Mouse (Mus musculus): Measurements from ENCODE around the gene 2700097O09Rik. TPM values are rescaled to one million over a fixed set of nuclear protein-coding genes. Genes with fewer than 3 reads are reported as not detected.

The 2700097O09Rik gene
- polyA plus RNA-seq, 1 experiment from 2014 or later = 34.5 TPM

- Histone ChIP-seq H3K9me3 (ENCODE audit: control insufficient read depth, low read length) (no peaks in the 10 kb centered on the region), H3K4me3 (ENCODE audit: low read length) (no peak overlapping the region), H3K27ac (ENCODE audit: low read length) (no peak overlapping the region), H3K4me2 (ENCODE audit: low read depth, low read length) (no peak overlapping the region), H3K4me1 (replicated peaks; ENCODE audit: control insufficient read depth, insufficient read depth, low read length) (no peaks in the 10 kb centered on the region), H3K9ac (ENCODE audit: low read length) (no peak overlapping the region), H3K36me3 (ENCODE audit: control insufficient read depth, insufficient read depth, low read length) (no peaks in the 10 kb centered on the region), H3K27me3 (ENCODE audit: control insufficient read depth, insufficient read depth, low read depth, low read length) (no peaks in the 10 kb centered on the region)
- 41% methylated on average over 4 of the region's 4 CpGs for WGBS
- ATAC-seq (ENCODE audit: low read depth) = no peak
Measured at GRCm38 (mm10) chr12:55072495-55072894, 7.4 kb downstream of the 2700097O09Rik start.

DNA sequence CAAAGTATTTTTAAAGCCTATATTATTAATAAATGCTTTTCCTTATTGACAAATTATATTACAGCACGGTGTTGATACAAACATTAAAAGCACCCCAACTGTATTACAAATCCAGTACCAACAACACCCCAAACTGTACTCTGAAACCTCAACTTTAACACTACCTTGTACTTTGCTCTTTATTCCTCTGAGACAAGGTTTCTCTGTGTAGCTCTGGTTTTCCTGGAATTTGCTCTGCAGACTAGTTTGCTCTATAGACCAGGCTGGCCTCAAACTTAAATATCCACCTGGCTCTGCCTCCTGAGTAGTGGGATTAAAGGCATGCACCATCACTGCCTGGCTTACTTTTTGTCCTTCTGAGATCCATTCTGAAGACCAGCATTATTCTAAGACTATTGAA, 17.8 kb downstream of the 2700097O09Rik start:
- 88% methylated on average over 1 of the region's 1 CpGs for WGBS
- Histone ChIP-seq H3K27ac (ENCODE audit: low read length) (no peak overlapping the region), H3K4me1 (replicated peaks; ENCODE audit: control insufficient read depth, insufficient read depth, low read length) (peaks cover 17% of the 10 kb centered on the region), H3K27me3 (ENCODE audit: control insufficient read depth, insufficient read depth, low read depth, low read length) (no peaks in the 10 kb centered on the region), H3K36me3 (ENCODE audit: control insufficient read depth, insufficient read depth, low read length) (no peaks in the 10 kb centered on the region), H3K4me3 (ENCODE audit: low read length) (no peak overlapping the region), H3K9me3 (ENCODE audit: control insufficient read depth, low read length) (no peaks in the 10 kb centered on the region), H3K4me2 (ENCODE audit: low read depth, low read length) (no peak overlapping the region), H3K9ac (ENCODE audit: low read length) (no peak overlapping the region)
- ATAC-seq (ENCODE audit: low read depth) = no peak

DNA sequence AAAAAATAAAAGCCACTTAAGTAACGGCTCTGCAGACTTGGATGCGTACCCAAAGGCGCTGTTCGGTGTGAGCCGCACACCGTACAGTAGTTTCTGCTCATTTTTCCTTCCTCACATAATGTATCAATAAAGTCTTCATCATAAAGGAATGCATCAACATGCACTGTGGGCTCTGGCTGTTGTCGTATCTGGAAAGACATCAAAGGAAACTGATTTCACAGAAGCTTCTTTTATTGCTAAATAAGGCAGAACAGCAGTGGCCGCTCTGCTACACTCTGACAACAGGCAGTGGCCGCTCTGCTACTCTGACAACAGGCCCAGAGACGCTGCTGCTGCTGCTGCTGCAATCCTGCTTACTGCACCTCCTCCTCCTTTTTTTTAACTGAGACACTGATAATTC, 18.9 kb downstream of the 2700097O09Rik start:
- ATAC-seq (ENCODE audit: low read depth) = peak; percentile 82
- H3K4me3 ChIP-seq (ENCODE audit: low read length) = no peak overlapping the region

DNA sequence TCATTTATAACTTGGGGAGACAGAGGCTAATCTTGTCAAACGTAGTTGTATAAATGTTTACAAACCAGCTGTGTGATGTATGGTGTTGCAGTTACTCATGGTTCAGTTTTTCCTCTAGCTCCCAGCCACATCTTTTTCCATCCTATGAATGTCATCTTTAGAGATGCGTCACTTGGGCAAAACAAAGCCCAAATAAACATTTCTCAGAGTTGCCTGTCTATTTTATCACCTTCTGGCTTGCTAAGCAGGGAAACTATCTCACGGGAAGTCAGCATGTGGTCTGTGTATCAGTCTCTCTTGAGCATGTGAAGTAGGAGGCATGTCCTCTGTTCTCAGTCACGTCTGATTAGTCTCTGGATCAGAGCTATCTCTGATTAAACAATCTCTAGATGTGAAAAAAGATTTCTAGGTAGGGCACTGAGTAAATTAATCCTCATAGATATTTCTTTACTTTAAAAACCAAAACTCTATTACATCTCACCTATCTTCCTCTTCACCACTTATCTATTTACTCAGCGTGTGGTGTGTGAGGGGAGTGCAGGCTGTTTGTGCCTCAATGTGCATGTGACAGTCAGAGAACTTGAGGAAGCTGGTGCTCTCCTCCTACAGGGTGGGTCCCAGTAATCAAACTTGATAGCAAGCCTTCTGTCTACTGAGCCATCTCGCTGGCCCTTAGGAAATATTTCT, 19.6 kb downstream of the 2700097O09Rik start:
- no peak overlapping the region for H3K4me2 ChIP-seq (ENCODE audit: low read depth, low read length)

More for the DNA sequence above, 18.9 kb downstream of the 2700097O09Rik start:
- Histone ChIP-seq H3K9me3 (ENCODE audit: control insufficient read depth, low read length) (no peaks in the 10 kb centered on the region), H3K4me1 (replicated peaks; ENCODE audit: control insufficient read depth, insufficient read depth, low read length) (peaks cover 17% of the 10 kb centered on the region), H3K27ac (ENCODE audit: low read length) (peak overlapping the region; percentile 81), H3K9ac (ENCODE audit: low read length) (no peak overlapping the region), H3K4me2 (ENCODE audit: low read depth, low read length) (no peak overlapping the region), H3K36me3 (ENCODE audit: control insufficient read depth, insufficient read depth, low read length) (no peaks in the 10 kb centered on the region), H3K27me3 (ENCODE audit: control insufficient read depth, insufficient read depth, low read depth, low read length) (no peaks in the 10 kb centered on the region)
- WGBS = 52% methylated on average over 10 of the region's 10 CpGs

GRCm38 (mm10) chr12:55059812-55060211, 20.1 kb downstream of the 2700097O09Rik start:
- Histone ChIP-seq H3K27ac (ENCODE audit: low read length) (peak overlapping the region; percentile 65), H3K4me3 (ENCODE audit: low read length) (no peak overlapping the region)

More for the DNA sequence above, 19.6 kb downstream of the 2700097O09Rik start:
- Histone ChIP-seq H3K9me3 (ENCODE audit: control insufficient read depth, low read length) (no peaks in the 10 kb centered on the region), H3K27ac (ENCODE audit: low read length) (peak overlapping the region; percentile 81), H3K4me3 (ENCODE audit: low read length) (no peak overlapping the region), H3K27me3 (ENCODE audit: control insufficient read depth, insufficient read depth, low read depth, low read length) (no peaks in the 10 kb centered on the region), H3K9ac (ENCODE audit: low read length) (no peak overlapping the region), H3K4me1 (replicated peaks; ENCODE audit: control insufficient read depth, insufficient read depth, low read length) (peaks cover 17% of the 10 kb centered on the region), H3K36me3 (ENCODE audit: control insufficient read depth, insufficient read depth, low read length) (no peaks in the 10 kb centered on the region)
- WGBS = 49% methylated on average over 6 of the region's 6 CpGs
- peak; percentile 20; the same call in 1 of the 2 replicates for ATAC-seq (ENCODE audit: low read depth)

DNA sequence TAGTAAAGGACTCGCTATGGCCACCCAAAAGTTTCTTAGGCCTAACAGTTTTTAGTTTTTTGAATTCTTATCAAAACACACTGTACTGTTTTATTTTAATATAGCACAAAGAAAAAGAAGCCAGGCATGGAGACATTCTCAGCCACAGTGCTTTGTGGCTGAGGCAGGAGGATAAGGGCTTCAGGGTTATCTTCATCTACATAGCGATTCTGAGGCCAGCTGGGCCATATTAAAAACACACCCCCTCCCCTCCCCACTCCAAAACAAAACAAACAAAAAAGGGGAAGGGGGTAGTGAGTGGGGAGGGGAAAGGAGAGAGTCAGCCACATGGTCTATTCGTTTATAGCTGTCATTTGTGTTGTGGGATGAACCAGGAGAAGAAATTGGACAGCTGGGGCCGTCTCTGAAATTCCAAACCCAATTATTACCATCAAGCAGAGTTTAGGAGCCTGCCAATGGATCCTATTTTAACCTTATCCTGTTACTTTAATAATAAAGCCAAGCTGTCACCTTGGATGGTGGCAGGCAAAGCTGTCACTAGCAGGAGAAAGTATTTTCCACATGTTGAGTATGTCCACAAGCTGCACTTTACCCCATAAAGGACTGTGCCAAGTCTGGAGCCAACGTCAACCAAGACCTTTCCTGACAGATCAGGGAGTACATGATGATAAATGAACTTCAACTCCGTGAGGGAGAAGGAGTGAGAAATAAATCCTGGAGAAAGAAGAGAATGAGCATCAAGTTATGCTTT, 20.9 kb downstream of the 2700097O09Rik start:
- peak; percentile 77 for ATAC-seq (ENCODE audit: low read depth)
- H3K4me2 ChIP-seq (ENCODE audit: low read depth, low read length) = no peak overlapping the region
- H3K27ac ChIP-seq (ENCODE audit: low read length) = peak overlapping the region; percentile 65
- H3K4me1 ChIP-seq (replicated peaks; ENCODE audit: control insufficient read depth, insufficient read depth, low read length) = peaks cover 20% of the 10 kb centered on the region
- no peak overlapping the region for H3K9ac ChIP-seq (ENCODE audit: low read length)
- no peaks in the 10 kb centered on the region for H3K9me3 ChIP-seq (ENCODE audit: control insufficient read depth, low read length)
- 45% methylated on average over 6 of the region's 6 CpGs for WGBS
- no peaks in the 10 kb centered on the region for H3K27me3 ChIP-seq (ENCODE audit: control insufficient read depth, insufficient read depth, low read depth, low read length)
- no peak overlapping the region for H3K4me3 ChIP-seq (ENCODE audit: low read length)
- H3K36me3 ChIP-seq (ENCODE audit: control insufficient read depth, insufficient read depth, low read length) = no peaks in the 10 kb centered on the region

More at GRCm38 (mm10) chr12:55059812-55060211, 20.1 kb downstream of the 2700097O09Rik start:
- Histone ChIP-seq H3K9ac (ENCODE audit: low read length) (no peak overlapping the region), H3K4me1 (replicated peaks; ENCODE audit: control insufficient read depth, insufficient read depth, low read length) (peaks cover 20% of the 10 kb centered on the region), H3K9me3 (ENCODE audit: control insufficient read depth, low read length) (no peaks in the 10 kb centered on the region), H3K36me3 (ENCODE audit: control insufficient read depth, insufficient read depth, low read length) (no peaks in the 10 kb centered on the region), H3K4me2 (ENCODE audit: low read depth, low read length) (no peak overlapping the region), H3K27me3 (ENCODE audit: control insufficient read depth, insufficient read depth, low read depth, low read length) (no peaks in the 10 kb centered on the region)
- 27% methylated on average over 3 of the region's 3 CpGs for WGBS
- 0 out of 2 replicates have a peak, but pooled peaks have one; percentile 8 for ATAC-seq (ENCODE audit: low read depth)

GRCm38 (mm10) chr12:55056703-55057102, 23.2 kb downstream of the 2700097O09Rik start:
- Histone ChIP-seq H3K4me2 (ENCODE audit: low read depth, low read length) (no peak overlapping the region), H3K9me3 (ENCODE audit: control insufficient read depth, low read length) (no peaks in the 10 kb centered on the region), H3K27ac (ENCODE audit: low read length) (no peak overlapping the region), H3K4me1 (replicated peaks; ENCODE audit: control insufficient read depth, insufficient read depth, low read length) (peaks cover 14% of the 10 kb centered on the region), H3K27me3 (ENCODE audit: control insufficient read depth, insufficient read depth, low read depth, low read length) (no peaks in the 10 kb centered on the region), H3K4me3 (ENCODE audit: low read length) (no peak overlapping the region), H3K36me3 (ENCODE audit: control insufficient read depth, insufficient read depth, low read length) (no peaks in the 10 kb centered on the region), H3K9ac (ENCODE audit: low read length) (no peak overlapping the region)
- ATAC-seq (ENCODE audit: low read depth) = no peak
- 58% methylated on average over 2 of the region's 2 CpGs for WGBS

DNA sequence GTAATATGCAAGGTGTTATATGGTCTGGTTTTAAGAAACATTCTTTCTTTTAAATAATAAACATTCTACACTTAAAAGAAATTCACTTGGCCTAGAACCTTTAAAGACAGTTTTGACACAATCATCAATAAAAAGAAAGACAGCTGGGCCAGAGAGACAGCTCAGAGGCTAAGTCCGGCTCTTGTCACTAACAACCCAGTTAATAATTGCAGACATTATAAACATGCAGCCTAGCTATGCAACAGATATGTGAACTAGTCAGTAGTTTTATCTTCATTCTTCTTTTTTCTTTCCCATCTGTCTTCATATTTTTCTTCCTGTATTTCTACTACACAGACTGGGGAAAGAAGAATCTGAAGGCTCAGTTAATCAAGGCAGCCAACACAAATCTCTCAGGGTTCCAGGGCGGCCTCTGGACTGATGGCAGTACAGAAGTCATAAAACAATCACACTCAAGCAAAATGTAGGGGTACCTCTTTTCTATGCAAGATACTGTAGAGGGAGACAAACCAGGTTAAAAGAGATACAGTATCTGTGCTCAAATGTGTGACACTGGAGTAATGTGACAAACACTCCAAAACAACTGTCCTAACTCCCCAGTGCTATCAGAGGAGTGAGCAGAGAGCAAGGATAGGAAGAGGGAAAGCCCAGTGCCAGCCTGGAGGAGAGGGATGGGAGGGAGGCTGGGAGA, 25.2 kb downstream of the 2700097O09Rik start:
- ATAC-seq (ENCODE audit: low read depth) = peak; percentile 58
- WGBS = 45% methylated on average over 2 of the region's 2 CpGs
- H3K4me3 ChIP-seq (ENCODE audit: low read length) = no peak overlapping the region

DNA sequence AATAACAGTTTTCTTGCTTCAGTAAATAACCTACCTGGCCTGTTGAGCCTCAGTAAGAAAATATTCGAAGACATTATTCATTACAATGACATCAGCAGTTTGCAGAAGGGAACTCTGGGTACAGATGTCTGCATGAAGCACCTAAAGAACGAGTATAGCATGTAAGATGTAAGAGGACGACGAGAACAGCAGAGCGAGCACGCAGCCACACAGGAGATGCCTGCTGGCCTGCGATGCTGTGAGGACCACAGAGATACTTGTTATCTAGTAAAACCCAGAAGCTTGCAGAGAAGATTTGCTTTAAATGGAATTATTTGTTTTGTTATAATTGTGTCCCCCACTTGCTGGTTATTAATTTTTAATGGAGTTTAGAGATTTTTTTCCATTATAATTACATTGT, 26.6 kb downstream of the 2700097O09Rik start:
- Histone ChIP-seq H3K4me3 (ENCODE audit: low read length) (no peak overlapping the region), H3K36me3 (ENCODE audit: control insufficient read depth, insufficient read depth, low read length) (no peaks in the 10 kb centered on the region), H3K9ac (ENCODE audit: low read length) (no peak overlapping the region), H3K9me3 (ENCODE audit: control insufficient read depth, low read length) (no peaks in the 10 kb centered on the region), H3K27ac (ENCODE audit: low read length) (no peak overlapping the region), H3K4me2 (ENCODE audit: low read depth, low read length) (no peak overlapping the region), H3K27me3 (ENCODE audit: control insufficient read depth, insufficient read depth, low read depth, low read length) (no peaks in the 10 kb centered on the region), H3K4me1 (replicated peaks; ENCODE audit: control insufficient read depth, insufficient read depth, low read length) (peaks cover 4% of the 10 kb centered on the region; the same call in 1 of the 2 replicates)
- ATAC-seq (ENCODE audit: low read depth) = no peak
- WGBS = 89% methylated on average over 7 of the region's 7 CpGs

More for the DNA sequence above, 25.2 kb downstream of the 2700097O09Rik start:
- no peak overlapping the region; the same call in 1 of the 2 replicates for H3K27ac ChIP-seq (ENCODE audit: low read length)
- H3K9me3 ChIP-seq (ENCODE audit: control insufficient read depth, low read length) = no peaks in the 10 kb centered on the region
- H3K27me3 ChIP-seq (ENCODE audit: control insufficient read depth, insufficient read depth, low read depth, low read length) = no peaks in the 10 kb centered on the region
- H3K4me2 ChIP-seq (ENCODE audit: low read depth, low read length) = no peak overlapping the region
- H3K9ac ChIP-seq (ENCODE audit: low read length) = no peak overlapping the region
- H3K36me3 ChIP-seq (ENCODE audit: control insufficient read depth, insufficient read depth, low read length) = no peaks in the 10 kb centered on the region
- H3K4me1 ChIP-seq (replicated peaks; ENCODE audit: control insufficient read depth, insufficient read depth, low read length) = peaks cover 4% of the 10 kb centered on the region; the same call in 1 of the 2 replicates

All from lung, embryonic 16.5 days (tissue).